Mouse (Mus musculus): ENCODE measurements around the gene Fndc3b.

- TF ChIP-seq POLR2A (IDR thresholded peaks at IDR 0.05; ENCODE audit: control insufficient read depth, low read depth, low read length) = no peak
- TF ChIP-seq CTCF (IDR thresholded peaks at IDR 0.05; ENCODE audit: control insufficient read depth, insufficient read depth, insufficient replicate concordance, low read depth, low read length) = no peak
Measured at GRCm38 (mm10) chr3:27703531-27703930, 7.6 kb downstream of the Fndc3b start.
